Mouse (Mus musculus) neural tube, embryonic 13.5 days (tissue): ENCODE results near the gene Hmgb4. TPM values are rescaled to one million over a fixed set of nuclear protein-coding genes. Genes with fewer than 3 reads are reported as not detected.

Source experiments
- ATAC-seq: fragments of 200-750 bp; cut with Nextera tagmentation; 2 replicates; pipeline ENCODE4 v1.8.0; 2017; ENCODE audit warnings: low read depth, mild to moderate bottlenecking, moderate TSS enrichment, moderate library complexity
- H3K27ac ChIP-seq: fragments of 300-500 bp; sonication (generic); replicated peaks from 2 replicates; pipeline ENCODE4 v1.5.1; 2015; ENCODE audit warnings: moderate library complexity, mild to moderate bottlenecking, inconsistent platforms
- H3K27me3 ChIP-seq: fragments of 300-500 bp; sonication (generic); 2 replicates; pipeline ENCODE4 v1.6.1; 2015; ENCODE audit warnings: mild to moderate bottlenecking, inconsistent platforms
- H3K36me3 ChIP-seq: fragments of 300-500 bp; sonication (generic); 2 replicates; pipeline ENCODE4 v1.6.1; 2015; ENCODE audit warnings: mild to moderate bottlenecking, inconsistent platforms
- H3K4me1 ChIP-seq: fragments of 300-500 bp; sonication (generic); replicated peaks from 2 replicates; pipeline ENCODE4 v1.6.1; 2015; ENCODE audit warnings: inconsistent platforms
- H3K4me2 ChIP-seq: fragments of 300-500 bp; sonication (generic); 2 replicates; pipeline ENCODE4 v1.6.1; 2015; ENCODE audit warnings: inconsistent platforms, mild to moderate bottlenecking, moderate library complexity
- H3K4me3 ChIP-seq: fragments of 300-500 bp; sonication (generic); 2 replicates; pipeline ENCODE4 v1.5.1; 2015; ENCODE audit warnings: mild to moderate bottlenecking, inconsistent platforms
- H3K9ac ChIP-seq: fragments of 300-500 bp; sonication (generic); 2 replicates; pipeline ENCODE4 v1.6.1; 2015; ENCODE audit warnings: moderate library complexity, mild to moderate bottlenecking, inconsistent platforms
- H3K9me3 ChIP-seq: fragments of 300-500 bp; sonication (generic); 2 replicates; pipeline ENCODE4 v1.6.1; 2016; ENCODE audit warnings: inconsistent platforms
- WGBS: fragments of 180-500 bp; shearing (Covaris S2); methylation state at CpG from one replicate; pipeline ENCODE4 v1.1.7; 2015; 5-methylcytosine and 5-hydroxymethylcytosine counted together
- polyA plus RNA-seq: library from polyadenylated mRNA; unstranded; fragments of >200 nt; fragmentation: Nextera tagmentation; extraction: Ambion mirVana; gene quantifications from 2 replicates; pipeline ENCODE4 v1.2.1, GENCODE M21; 2015

The Hmgb4 gene
- polyA plus RNA-seq, result not detected in 2 replicates

- Histone ChIP-seq H3K9ac (no peak within 1 kb of the TSS), H3K27ac (no peak within 1 kb of the TSS), H3K36me3 (no peaks in the 10 kb centered on the region), H3K4me2 (no peak within 1 kb of the TSS), H3K4me1 (no peaks in the 10 kb centered on the region), H3K27me3 (no peaks in the 10 kb centered on the region), H3K4me3 (no peak within 1 kb of the TSS), H3K9me3 (no peaks in the 10 kb centered on the region)
- 75% methylated on average over 8 of the region's 8 CpGs for WGBS
- no peak for ATAC-seq
Observed at GRCm38 (mm10) chr4:128260907-128261560, at the start of gene Hmgb4. Gene Hmgb4, minus strand, starts transcription at chr4:128260957.

DNA sequence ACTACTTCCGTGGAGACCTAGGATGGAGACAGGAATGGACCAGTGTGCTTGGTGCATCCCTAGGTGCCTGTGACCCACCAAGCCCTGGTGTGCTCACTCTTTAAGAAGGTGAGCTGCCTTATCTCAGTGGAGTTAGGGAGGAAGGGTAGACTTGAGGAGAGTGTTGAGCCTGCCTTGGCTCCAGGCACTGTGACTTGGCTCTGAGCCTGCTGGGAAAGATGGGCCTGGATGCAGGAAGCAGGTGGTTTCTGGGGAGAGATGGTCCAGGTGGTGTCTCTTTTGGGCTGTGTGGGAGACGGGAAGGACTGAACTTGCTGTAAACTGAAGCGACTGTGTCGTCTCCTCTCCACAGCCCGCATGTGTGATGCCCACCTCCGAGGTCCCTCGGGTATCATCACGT is 45.3 kb upstream of the Hmgb4 start:
- no peak for ATAC-seq
- H3K27me3 ChIP-seq, result no peaks in the 10 kb centered on the region
- whole genome bisulfite sequencing, result 92% methylated on average over 8 of the region's 8 CpGs

GRCm38 (mm10) chr4:128304049-128304448 is 43.3 kb upstream of the Hmgb4 start:
- Histone ChIP-seq H3K27ac (no peak overlapping the region), H3K9me3 (no peaks in the 10 kb centered on the region), H3K27me3 (no peaks in the 10 kb centered on the region), H3K36me3 (peaks cover 7% of the 10 kb centered on the region; the same call in 1 of the 2 replicates), H3K4me3 (no peak overlapping the region), H3K9ac (no peak overlapping the region), H3K4me1 (no peaks in the 10 kb centered on the region), H3K4me2 (no peak overlapping the region)
- ATAC-seq, result no peak
- WGBS, result 89% methylated on average over 8 of the region's 8 CpGs

More for the DNA sequence above, 45.3 kb upstream of the Hmgb4 start:
- Histone ChIP-seq H3K4me2 (no peak overlapping the region), H3K4me3 (no peak overlapping the region), H3K9ac (no peak overlapping the region), H3K36me3 (peaks cover 7% of the 10 kb centered on the region; the same call in 1 of the 2 replicates), H3K27ac (no peak overlapping the region), H3K4me1 (no peaks in the 10 kb centered on the region), H3K9me3 (no peaks in the 10 kb centered on the region)

DNA sequence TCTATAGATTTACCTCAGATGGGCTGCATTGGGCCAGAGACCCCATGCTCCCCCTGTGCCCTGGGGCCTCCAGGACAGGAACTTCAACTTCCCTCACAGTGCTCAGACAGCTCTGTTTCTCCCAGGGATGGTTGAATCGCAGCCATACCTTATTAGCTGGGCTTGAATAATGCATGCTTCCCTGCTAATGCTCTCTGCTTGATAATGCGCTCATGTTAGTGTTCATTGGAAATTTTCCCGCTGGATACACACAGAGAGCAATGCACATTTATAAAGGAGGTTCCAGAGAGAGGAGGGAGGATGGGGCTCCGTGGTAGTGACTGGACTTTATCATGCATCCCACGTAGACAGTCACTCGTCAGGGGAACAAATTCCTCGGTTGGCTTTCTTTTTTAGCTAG is 27.3 kb upstream of the Hmgb4 start:
- no peak; the same call in 1 of the 2 replicates for ATAC-seq
- H3K4me2 ChIP-seq, result no peak overlapping the region
- no peaks in the 10 kb centered on the region for H3K27me3 ChIP-seq
- no peak overlapping the region for H3K9ac ChIP-seq
- no peaks in the 10 kb centered on the region for H3K9me3 ChIP-seq
- H3K4me3 ChIP-seq, result no peak overlapping the region
- no peaks in the 10 kb centered on the region for H3K36me3 ChIP-seq
- H3K4me1 ChIP-seq, result peaks cover 8% of the 10 kb centered on the region; the same call in 1 of the 2 replicates
- H3K27ac ChIP-seq, result peak overlapping the region; percentile 46; the same call in 1 of the 2 replicates
- 58% methylated on average over 7 of the region's 7 CpGs for WGBS

- Histone ChIP-seq H3K27ac (no peak overlapping the region), H3K4me3 (no peak overlapping the region), H3K9ac (no peak overlapping the region), H3K4me1 (peaks cover 8% of the 10 kb centered on the region; the same call in 1 of the 2 replicates), H3K9me3 (no peaks in the 10 kb centered on the region), H3K27me3 (no peaks in the 10 kb centered on the region), H3K4me2 (no peak overlapping the region), H3K36me3 (no peaks in the 10 kb centered on the region)
- WGBS, result 58% methylated on average over 1 of the region's 1 CpGs
- no peak for ATAC-seq
Observed at GRCm38 (mm10) chr4:128285009-128285408, 24.3 kb upstream of the Hmgb4 start.

- no peak for ATAC-seq
- H3K9ac ChIP-seq, result no peak overlapping the region
- no peaks in the 10 kb centered on the region for H3K9me3 ChIP-seq
- 67% methylated on average over 6 of the region's 6 CpGs for WGBS
- H3K27ac ChIP-seq, result 0 out of 2 replicates have a peak overlapping the region, but pooled peaks have one; percentile 42
- no peaks in the 10 kb centered on the region for H3K27me3 ChIP-seq
- no peak overlapping the region for H3K4me3 ChIP-seq
- H3K36me3 ChIP-seq, result no peaks in the 10 kb centered on the region
- H3K4me1 ChIP-seq, result peaks cover 33% of the 10 kb centered on the region
- no peak overlapping the region for H3K4me2 ChIP-seq
Observed at GRCm38 (mm10) chr4:128275586-128275985, 14.8 kb upstream of the Hmgb4 start.

DNA sequence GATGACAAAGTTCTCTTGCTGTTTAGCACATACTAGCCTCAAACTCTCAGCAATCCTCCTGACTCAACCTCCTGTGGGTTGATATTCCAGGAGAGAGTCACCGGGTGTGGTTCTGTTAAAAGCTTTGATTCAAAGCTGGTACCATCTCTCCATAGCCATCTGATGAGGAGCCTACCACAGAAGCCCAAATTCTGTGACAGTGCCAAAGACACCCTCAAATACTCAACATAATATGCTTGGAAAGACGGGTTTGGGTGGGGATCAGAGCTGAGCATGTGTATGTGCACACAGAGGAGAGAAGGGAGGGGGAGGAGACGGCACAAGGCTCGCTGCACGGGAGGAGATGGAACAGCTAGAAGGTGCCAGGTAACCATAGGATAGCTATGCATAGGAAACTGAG is 14.4 kb upstream of the Hmgb4 start:
- Histone ChIP-seq H3K9ac (no peak overlapping the region), H3K27ac (no peak overlapping the region), H3K36me3 (no peaks in the 10 kb centered on the region), H3K4me1 (peaks cover 38% of the 10 kb centered on the region), H3K27me3 (no peaks in the 10 kb centered on the region), H3K4me2 (no peak overlapping the region), H3K4me3 (no peak overlapping the region), H3K9me3 (no peaks in the 10 kb centered on the region)
- WGBS, result 81% methylated on average over 5 of the region's 5 CpGs
- ATAC-seq, result no peak

- H3K27me3 ChIP-seq, result no peaks in the 10 kb centered on the region
- H3K36me3 ChIP-seq, result no peaks in the 10 kb centered on the region
- H3K4me3 ChIP-seq, result no peak overlapping the region
- H3K9ac ChIP-seq, result no peak overlapping the region
- no peak overlapping the region for H3K4me2 ChIP-seq
- peak; percentile 28; the same call in 1 of the 2 replicates for ATAC-seq
- WGBS, result 66% methylated on average over 11 of the region's 11 CpGs
- H3K9me3 ChIP-seq, result no peaks in the 10 kb centered on the region
- peaks cover 44% of the 10 kb centered on the region for H3K4me1 ChIP-seq
- H3K27ac ChIP-seq, result peak overlapping the region; percentile 71
Observed at GRCm38 (mm10) chr4:128273146-128273545, 12.4 kb upstream of the Hmgb4 start.

GRCm38 (mm10) chr4:128272501-128272900 is 11.7 kb upstream of the Hmgb4 start:
- H3K4me3 ChIP-seq, result no peak overlapping the region
- H3K27me3 ChIP-seq, result no peaks in the 10 kb centered on the region
- no peaks in the 10 kb centered on the region for H3K9me3 ChIP-seq
- no peaks in the 10 kb centered on the region for H3K36me3 ChIP-seq
- WGBS, result 58% methylated on average over 6 of the region's 6 CpGs
- ATAC-seq, result no peak
- H3K9ac ChIP-seq, result no peak overlapping the region
- peak overlapping the region; percentile 76 for H3K27ac ChIP-seq
- H3K4me1 ChIP-seq, result peaks cover 44% of the 10 kb centered on the region
- H3K4me2 ChIP-seq, result no peak overlapping the region

DNA sequence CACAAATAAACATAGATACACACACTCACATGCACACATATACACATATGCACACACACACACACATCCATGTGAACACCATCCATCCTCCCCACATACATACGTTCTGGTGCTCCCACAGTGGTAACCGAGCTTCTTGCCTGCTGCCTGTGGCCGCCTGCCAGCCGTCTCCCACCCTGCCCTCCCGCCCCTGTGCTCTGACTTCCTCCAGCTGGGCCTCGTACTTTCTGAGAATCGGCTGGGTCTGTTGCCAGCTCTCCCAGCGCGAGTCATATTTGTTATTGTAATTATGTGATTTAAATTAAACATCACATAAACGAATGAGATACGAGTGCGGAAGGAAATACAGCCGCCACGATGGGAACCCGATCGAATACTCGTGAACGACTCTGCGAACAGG is 10.2 kb upstream of the Hmgb4 start:
- H3K4me2 ChIP-seq, result no peak overlapping the region

DNA sequence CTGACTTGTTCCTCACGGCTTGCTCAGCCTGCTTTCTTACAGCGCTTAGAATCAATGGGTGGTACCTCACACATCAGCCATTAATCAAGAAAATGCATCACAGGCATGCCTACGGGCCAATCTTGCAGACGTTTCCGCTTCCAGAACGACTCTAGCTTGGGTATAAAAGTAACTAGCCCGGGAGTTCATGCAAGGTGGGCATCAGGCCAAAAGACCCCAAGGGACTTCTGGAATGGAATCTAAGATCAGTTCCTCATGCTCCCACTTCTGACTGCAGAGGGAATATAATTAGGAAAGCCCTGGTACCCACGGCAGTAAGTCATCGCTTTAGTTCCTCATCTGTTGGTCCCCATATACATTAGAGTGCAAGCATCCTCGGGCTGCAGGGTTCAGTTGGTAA is 9.4 kb upstream of the Hmgb4 start:
- Histone ChIP-seq H3K4me1 (peaks cover 37% of the 10 kb centered on the region), H3K27ac (no peak overlapping the region; the same call in 1 of the 2 replicates), H3K9ac (no peak overlapping the region), H3K9me3 (no peaks in the 10 kb centered on the region), H3K4me2 (no peak overlapping the region), H3K36me3 (no peaks in the 10 kb centered on the region), H3K27me3 (no peaks in the 10 kb centered on the region), H3K4me3 (no peak overlapping the region)
- WGBS, result 57% methylated on average over 10 of the region's 10 CpGs
- no peak for ATAC-seq

More for the DNA sequence above, 10.2 kb upstream of the Hmgb4 start:
- Histone ChIP-seq H3K9ac (no peak overlapping the region), H3K4me3 (no peak overlapping the region), H3K9me3 (no peaks in the 10 kb centered on the region), H3K27ac (no peak overlapping the region), H3K36me3 (no peaks in the 10 kb centered on the region), H3K4me1 (peaks cover 44% of the 10 kb centered on the region), H3K27me3 (no peaks in the 10 kb centered on the region)
- ATAC-seq, result no peak
- WGBS, result 64% methylated on average over 19 of the region's 19 CpGs

DNA sequence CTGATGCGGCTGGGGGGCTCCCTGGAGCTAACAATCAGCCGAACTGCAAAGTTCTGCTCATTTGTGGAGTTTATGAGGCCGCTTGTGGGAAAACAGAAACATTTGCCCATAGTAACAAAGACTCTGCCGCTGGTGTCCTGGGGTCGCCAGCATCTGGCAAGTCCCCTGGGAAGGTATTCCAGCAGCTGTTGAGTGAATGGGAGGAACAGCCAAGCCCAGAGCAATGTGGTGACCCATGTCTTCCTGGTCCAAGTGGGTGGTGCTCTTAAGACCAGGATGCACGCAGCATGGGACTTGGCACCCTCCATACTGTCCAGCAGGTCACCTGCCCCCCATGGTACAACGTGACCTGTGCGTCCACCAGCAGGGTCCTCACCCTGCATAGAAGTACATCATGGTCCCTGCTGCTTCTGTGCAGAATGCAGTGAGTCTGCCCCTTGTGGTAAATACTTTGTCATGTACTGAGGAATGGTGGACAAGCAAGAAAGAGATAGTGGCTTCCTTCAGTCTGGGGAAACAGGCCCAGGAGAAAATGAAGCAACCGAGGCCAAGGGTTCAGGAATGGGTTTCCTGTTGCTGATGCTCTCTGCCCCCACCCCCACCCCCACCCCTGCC is 8.6 kb upstream of the Hmgb4 start:
- 79% methylated on average over 9 of the region's 9 CpGs for WGBS
- no peak overlapping the region for H3K4me3 ChIP-seq

More for the DNA sequence above, 8.6 kb upstream of the Hmgb4 start:
- no peaks in the 10 kb centered on the region for H3K36me3 ChIP-seq
- no peaks in the 10 kb centered on the region for H3K9me3 ChIP-seq
- H3K27ac ChIP-seq, result no peak overlapping the region
- ATAC-seq, result no peak
- H3K4me1 ChIP-seq, result peaks cover 37% of the 10 kb centered on the region
- H3K9ac ChIP-seq, result no peak overlapping the region
- H3K27me3 ChIP-seq, result no peaks in the 10 kb centered on the region
- H3K4me2 ChIP-seq, result no peak overlapping the region
